Mouse (Mus musculus): ENCODE measurements around the gene Fat1. TPM values are rescaled to one million over a fixed set of nuclear protein-coding genes. Genes with fewer than 3 reads are reported as not detected.

The Fat1 gene
- 5.2 TPM for polyA plus RNA-seq (2014; fragmentation: Illumina TruSeq; extraction: RNeasy Lipid Tissue Mini Kit (QIAGEN cat#74804); ENCODE audit: insufficient read depth, low read depth, low replicate concordance)

GRCm38 (mm10) chr8:44934850-44935497, at the start of gene Fat1:
TSS of gene Fat1 (plus strand) at chr8:44935447.

GRCm38 (mm10) chr8:45068759-45069386, 133.6 kb downstream of the Fat1 start, which contains the start of gene Mtnr1a:
TSS of gene Mtnr1a (plus strand) at chr8:45069137.

Other genes starting within 250 kb of the Fat1 start
- not detected for gene Mtnr1a, start 133.7 kb downstream of the Fat1 start, polyA plus RNA-seq (2014; fragmentation: Illumina TruSeq; extraction: RNeasy Lipid Tissue Mini Kit (QIAGEN cat#74804); ENCODE audit: insufficient read depth, low read depth, low replicate concordance)